10 mouse cellular contexts compared by ENCODE assay signal in the genomic region with DNA sequence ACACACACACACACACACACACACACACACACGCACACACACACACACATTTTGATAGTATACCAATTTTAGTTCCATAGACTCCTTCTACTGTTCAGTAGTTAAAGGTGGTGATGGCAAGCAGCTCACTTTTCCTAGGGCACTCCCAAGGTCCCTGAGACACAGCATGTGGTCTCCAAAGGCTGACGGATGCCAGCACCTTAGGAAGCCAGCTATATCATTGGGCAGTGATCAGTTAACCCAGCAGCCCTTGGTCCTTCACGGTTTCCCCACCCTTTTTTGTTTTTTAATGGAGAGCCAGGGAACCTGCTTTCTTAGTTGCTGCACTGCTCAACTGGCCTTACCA. TPM values are rescaled to one million over a fixed set of nuclear protein-coding genes. Genes with fewer than 3 reads are reported as not detected.
DNase-seq lines count a peak whose midpoint lies in the region; ATAC-seq and TF ChIP-seq lines count a peak whose summit lies in the region.
"Had no signal": no experiment of that assay in that cellular context is flagged by ENCODE, and none has a peak within 500 bp of the region (broad histone marks: within the 10 kb centered on the region; RNA-seq: fewer than 3 reads in every experiment).

No protein-coding gene starts in this region.

- ATAC-seq in embryonic facial prominence, embryonic 12.5 days (ENCODE audit: insufficient number of reproducible peaks, insufficient read depth, low FRiP score, low TSS enrichment): peak; percentile 31

- WGBS in kidney, adult 2 months: 36% methylated on average over 3 of the region's 3 CpGs
- WGBS in embryonic facial prominence, embryonic 12.5 days: 28% methylated on average over 3 of the region's 3 CpGs
- 25% methylated on average over 3 of the region's 3 CpGs for WGBS in limb, embryonic 10.5 days

- H3K4me3 ChIP-seq in kidney, adult 2 months (ENCODE audit: insufficient read depth, low read depth, low read length): peak overlapping the region; percentile 57
- H3K4me3 ChIP-seq in ES-E14 (ENCODE audit: insufficient read depth in 1 of 2, low read depth in 1 of 2, low read length in 2 of 2, poor library complexity in 1 of 2, severe bottlenecking in 1 of 2): no peak overlapping the region
- H3K4me3 ChIP-seq in embryonic facial prominence, embryonic 12.5 days: no peak overlapping the region
- H3K4me3 ChIP-seq in limb, embryonic 10.5 days: peak overlapping the region; percentile 48

- in situ Hi-C loops in ES-E14 (cut with MboI; ENCODE audit: low sequenced_read_pairs in 2 of 2, unreplicated experiment in 2 of 2): no loop called here

- peaks cover 3% of the 10 kb centered on the region for H3K4me1 ChIP-seq in kidney, adult 2 months (ENCODE audit: control insufficient read depth, insufficient read depth, low read length)
- H3K4me1 ChIP-seq in ES-E14 (ENCODE audit: control insufficient read depth in 2 of 2, insufficient read depth in 2 of 2, low read length in 2 of 2, poor library complexity in 1 of 2): peaks cover 0 to 5% of the 10 kb centered on the region in 2 experiments; a peak in 2 of 4 replicates
- peaks cover 15% of the 10 kb centered on the region for H3K4me1 ChIP-seq in embryonic facial prominence, embryonic 12.5 days
- H3K4me1 ChIP-seq in limb, embryonic 10.5 days: peaks cover 53% of the 10 kb centered on the region

- no peaks in the 10 kb centered on the region for H3K36me3 ChIP-seq in kidney, adult 2 months (ENCODE audit: control insufficient read depth, insufficient read depth, low read length)
- no peaks in the 10 kb centered on the region for H3K36me3 ChIP-seq in ES-E14 (ENCODE audit: control insufficient read depth, insufficient read depth, low read length, poor library complexity, severe bottlenecking)
- no peaks in the 10 kb centered on the region for H3K36me3 ChIP-seq in embryonic facial prominence, embryonic 12.5 days
- no peaks in the 10 kb centered on the region for H3K36me3 ChIP-seq in limb, embryonic 10.5 days
- H3K36me3 ChIP-seq: G1E had no signal

- H3K9ac ChIP-seq in ES-E14 (ENCODE audit: insufficient read depth, low read depth, low read length, poor library complexity, severe bottlenecking): no peak overlapping the region
- no peak overlapping the region for H3K9ac ChIP-seq in embryonic facial prominence, embryonic 12.5 days

- no peak for TF ChIP-seq CTCF in kidney, adult 2 months (conservative IDR thresholded peaks at IDR 0.05; ENCODE audit: insufficient read depth, insufficient read length, low read depth, low read length)

- H3K4me2 ChIP-seq in embryonic facial prominence, embryonic 12.5 days (replicated peaks): peak overlapping the region; percentile 26

- no peaks in the 10 kb centered on the region for H3K9me3 ChIP-seq in ES-E14 (ENCODE audit: control insufficient read depth, insufficient read depth, low read depth, low read length)
- H3K9me3 ChIP-seq in embryonic facial prominence, embryonic 12.5 days: no peaks in the 10 kb centered on the region
- no peaks in the 10 kb centered on the region for H3K9me3 ChIP-seq in limb, embryonic 10.5 days (replicated peaks)

- TF ChIP-seq POLR2A in kidney, adult 2 months (IDR thresholded peaks at IDR 0.05; ENCODE audit: low read depth, low read length): no peak

- peak overlapping the region; percentile 41 for H3K27ac ChIP-seq in kidney, adult 2 months (ENCODE audit: insufficient read depth, low read depth, low read length)
- no peak overlapping the region for H3K27ac ChIP-seq in ES-E14 (ENCODE audit: insufficient read depth, low read depth, low read length, poor library complexity, severe bottlenecking)
- peak overlapping the region; percentile 57; the same call in 1 of the 2 replicates for H3K27ac ChIP-seq in embryonic facial prominence, embryonic 12.5 days
- H3K27ac ChIP-seq in limb, embryonic 10.5 days: peak overlapping the region; percentile 91

- H3K27me3 ChIP-seq in kidney, adult 2 months (replicated peaks; ENCODE audit: control insufficient read depth, insufficient read depth, low read length): no peaks in the 10 kb centered on the region
- H3K27me3 ChIP-seq in embryonic facial prominence, embryonic 12.5 days: no peaks in the 10 kb centered on the region
- no peaks in the 10 kb centered on the region for H3K27me3 ChIP-seq in limb, embryonic 10.5 days (ENCODE audit: low read depth, poor library complexity, severe bottlenecking)

- DNase-seq in kidney, adult 2 months: no peak
- no peak for DNase-seq in kidney, postnatal 4 days
- DNase-seq in ES-E14 (ENCODE audit: low read depth, low spot score): peak; percentile 6
- DNase-seq in limb, embryonic 10.5 days (ENCODE audit: low spot score): no peak
- no peak for DNase-seq in right cerebral cortex, postnatal 4 days
- DNase-seq in right cerebral cortex, postnatal 14 days: no peak
- DNase-seq: cerebellum, adult 2 months; thymus, postnatal 36 days had no signal

TF ChIP-seq in ES-E14, 5 proteins besides CTCF, POLR2A, EP300 and RAD21:
- TF ChIP-seq ZC3H11A (IDR thresholded peaks at IDR 0.05; ENCODE audit: borderline replicate concordance, low read depth, low read length) (no peak), ZNF384 (IDR thresholded peaks at IDR 0.05; ENCODE audit: low read depth, low read length) (no peak), MAFK (IDR thresholded peaks at IDR 0.05; ENCODE audit: insufficient read depth, low read depth, low read length) (no peak), CHD2 (IDR thresholded peaks at IDR 0.05; ENCODE audit: low read depth, low read length) (no peak), HCFC1 (IDR thresholded peaks at IDR 0.05; ENCODE audit: borderline replicate concordance, insufficient read depth, low read length) (no peak)

RNA-seq across cellular contexts. Expression of gene Rassf9, which starts 0.6 kb away (rescaled TPM):
- 0.92 and 1.5 TPM in 2 replicates for polyA plus RNA-seq in kidney, adult 2 months (2012; rRNA removed)
- 0.69 and 0.98 TPM in 2 replicates for total RNA-seq in ES-E14 (2012; rRNA removed)
- polyA plus RNA-seq in embryonic facial prominence, embryonic 12.5 days (2016; fragmentation: Nextera tagmentation; extraction: Ambion mirVana): 1.8 and 2.1 TPM in 2 replicates
- polyA plus RNA-seq in limb, embryonic 10.5 days (2016; fragmentation: Nextera tagmentation; extraction: Ambion mirVana): 4.5 and 4.8 TPM in 2 replicates
- polyA plus RNA-seq: G1E had no signal

RNA-seq across cellular contexts. Expression of gene Nts, which starts 21.1 kb away (rescaled TPM):
- polyA plus RNA-seq in kidney, adult 2 months (2012; rRNA removed): 0.11 TPM in 1 of 2 replicates, not detected in the other
- total RNA-seq in ES-E14 (2012; rRNA removed): 1.5 and 2.4 TPM in 2 replicates
- polyA plus RNA-seq in embryonic facial prominence, embryonic 12.5 days (2016; fragmentation: Nextera tagmentation; extraction: Ambion mirVana): 4.5 and 6.4 TPM in 2 replicates
- 0.34 and 0.39 TPM in 2 replicates for polyA plus RNA-seq in limb, embryonic 10.5 days (2016; fragmentation: Nextera tagmentation; extraction: Ambion mirVana)
- total RNA-seq: G1E had no signal
- polyA plus RNA-seq: G1E had no signal

Comparison
In these comparisons a context has a peak if more than half of its experiments do, and no peak if none do; other contexts are left out.
1. H3K4me3 ChIP-seq: peak in kidney, adult 2 months (single experiment) and limb, embryonic 10.5 days (single experiment); none in ES-E14 (0 of 2) and embryonic facial prominence, embryonic 12.5 days (single experiment).